Mouse (Mus musculus) cerebellum, adult 9-11 months (tissue): ENCODE measurements around the gene Borcs6.
"Not testable (repeated sequence)": the region's sequence is repeated elsewhere in the genome, so short reads cannot be mapped to it uniquely, and the experiment has no call there.

Experiments
- DNase-seq: peaks from one replicate; pipeline ENCODE4 v3.0.0; 2022

The Borcs6 gene

GRCm38 (mm10) chr11:69059357-69059974, at the start of gene Borcs6:
Gene Borcs6 (plus strand): TSS chr11:69059717.
- peak; percentile 99 for DNase-seq

DNA sequence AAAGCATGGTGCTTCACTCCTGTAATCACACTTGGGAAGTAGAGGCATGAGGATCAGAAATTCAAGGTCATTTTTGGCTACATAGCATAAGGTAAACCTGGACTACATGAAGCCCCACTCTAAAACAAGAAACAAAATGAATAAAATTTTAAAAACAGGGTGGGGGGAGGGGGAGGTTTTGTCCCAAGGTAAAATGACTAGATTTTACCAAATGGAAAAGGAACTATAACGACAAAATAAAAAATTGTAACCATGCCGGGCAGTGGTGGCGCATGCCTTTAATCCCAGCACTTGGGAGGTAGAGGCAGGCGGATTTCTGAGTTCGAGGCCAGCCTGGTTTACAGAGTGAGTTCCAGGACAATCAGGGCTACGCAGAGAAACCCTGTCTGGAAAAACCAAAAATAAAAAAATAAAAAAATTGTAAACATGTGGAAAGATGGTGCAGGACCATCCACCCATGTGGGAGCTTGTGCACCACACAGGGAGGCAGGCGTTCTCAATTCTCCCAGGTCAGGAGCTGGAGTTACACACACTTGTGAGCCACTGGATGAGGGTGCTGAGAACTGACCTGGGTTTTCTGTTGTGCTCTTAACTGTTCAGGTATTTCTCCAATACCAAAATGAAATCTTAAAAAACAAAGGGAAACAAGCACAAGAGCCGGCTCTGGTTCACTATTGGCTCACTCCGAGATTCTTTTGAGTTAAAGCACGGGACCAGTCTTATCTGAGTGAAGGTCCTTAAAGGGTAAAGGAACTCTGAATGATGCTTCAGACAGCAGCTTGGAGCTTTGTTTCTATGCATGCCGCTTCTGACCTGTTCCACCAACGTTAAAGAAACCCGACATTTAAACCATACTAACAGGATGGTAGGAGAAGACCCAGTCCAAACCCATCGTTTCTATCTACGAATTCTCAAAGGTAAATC, 48.9 kb upstream of the Borcs6 start:
- DNase-seq = no peak

GRCm38 (mm10) chr11:69011445-69011844, 48.1 kb upstream of the Borcs6 start:
- not testable (repeated sequence) for DNase-seq

DNA sequence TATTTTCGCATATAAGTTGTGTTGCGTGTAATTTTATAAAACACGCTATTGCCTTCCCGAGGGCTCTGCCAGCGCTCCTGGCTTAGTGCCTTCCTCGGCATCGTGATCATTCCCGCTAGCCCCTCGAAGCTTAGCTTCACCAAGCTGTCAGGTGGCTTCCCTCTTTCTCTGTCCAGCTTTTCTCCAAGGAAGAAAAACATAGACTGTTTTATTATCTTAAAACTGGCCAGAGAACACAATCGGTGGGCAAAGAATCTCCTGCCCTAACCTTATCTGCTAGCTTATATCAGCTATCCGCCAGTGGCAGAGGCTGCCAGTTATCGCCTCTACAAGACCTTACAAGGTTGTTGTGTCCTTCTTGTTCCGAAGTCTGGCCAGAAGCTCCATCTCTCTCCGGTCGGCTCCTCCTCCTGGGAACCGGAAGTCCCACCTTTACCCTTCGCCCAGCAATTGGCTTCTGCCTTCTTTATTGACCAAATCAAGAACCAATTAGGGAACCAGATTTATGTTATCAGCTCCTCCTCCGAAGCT, 47.4 kb upstream of the Borcs6 start:
- peak; percentile 93 for DNase-seq

GRCm38 (mm10) chr11:69015644-69016441, 43.7 kb upstream of the Borcs6 start, which contains the start of gene Ctc1:
Gene Ctc1 (plus strand): TSS chr11:69015911.
- peak; percentile 92 for DNase-seq

DNA sequence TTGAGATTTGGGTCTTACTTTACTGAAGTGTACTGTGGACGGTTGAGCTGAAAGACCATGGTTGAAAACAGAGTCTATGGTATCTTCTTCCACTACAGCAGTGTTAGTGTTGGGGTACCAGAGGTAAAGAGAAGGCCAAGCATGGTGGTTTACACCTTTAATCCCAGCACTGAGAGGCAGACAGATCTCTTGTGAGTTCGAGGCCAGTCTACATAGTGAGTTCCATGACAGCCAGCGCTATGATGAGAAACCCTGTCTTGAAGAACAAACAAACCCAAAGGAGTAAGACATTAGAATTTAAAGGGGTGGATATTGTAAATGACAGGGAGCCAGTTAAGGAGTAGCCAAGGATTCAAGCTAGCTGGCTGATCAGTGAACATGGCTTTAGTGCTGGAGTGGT, 42.8 kb upstream of the Borcs6 start:
- no peak for DNase-seq

- no peak for DNase-seq
Measured at GRCm38 (mm10) chr11:69020691-69021090, 38.8 kb upstream of the Borcs6 start.

GRCm38 (mm10) chr11:69026562-69026961, 33.0 kb upstream of the Borcs6 start:
- DNase-seq = no peak

GRCm38 (mm10) chr11:69028805-69029204, 30.7 kb upstream of the Borcs6 start:
- no peak for DNase-seq

- DNase-seq = no peak
Measured at GRCm38 (mm10) chr11:69033552-69033951, 26.0 kb upstream of the Borcs6 start.

GRCm38 (mm10) chr11:69034585-69034984, 24.9 kb upstream of the Borcs6 start:
- peak; percentile 57 for DNase-seq

- DNase-seq = peak; percentile 64
Measured at GRCm38 (mm10) chr11:69035411-69035810, 24.1 kb upstream of the Borcs6 start.

GRCm38 (mm10) chr11:69035849-69036248, 23.7 kb upstream of the Borcs6 start:
- peak; percentile 93 for DNase-seq

GRCm38 (mm10) chr11:69036486-69037230, 22.9 kb upstream of the Borcs6 start:
- DNase-seq = peak; percentile 90

DNA sequence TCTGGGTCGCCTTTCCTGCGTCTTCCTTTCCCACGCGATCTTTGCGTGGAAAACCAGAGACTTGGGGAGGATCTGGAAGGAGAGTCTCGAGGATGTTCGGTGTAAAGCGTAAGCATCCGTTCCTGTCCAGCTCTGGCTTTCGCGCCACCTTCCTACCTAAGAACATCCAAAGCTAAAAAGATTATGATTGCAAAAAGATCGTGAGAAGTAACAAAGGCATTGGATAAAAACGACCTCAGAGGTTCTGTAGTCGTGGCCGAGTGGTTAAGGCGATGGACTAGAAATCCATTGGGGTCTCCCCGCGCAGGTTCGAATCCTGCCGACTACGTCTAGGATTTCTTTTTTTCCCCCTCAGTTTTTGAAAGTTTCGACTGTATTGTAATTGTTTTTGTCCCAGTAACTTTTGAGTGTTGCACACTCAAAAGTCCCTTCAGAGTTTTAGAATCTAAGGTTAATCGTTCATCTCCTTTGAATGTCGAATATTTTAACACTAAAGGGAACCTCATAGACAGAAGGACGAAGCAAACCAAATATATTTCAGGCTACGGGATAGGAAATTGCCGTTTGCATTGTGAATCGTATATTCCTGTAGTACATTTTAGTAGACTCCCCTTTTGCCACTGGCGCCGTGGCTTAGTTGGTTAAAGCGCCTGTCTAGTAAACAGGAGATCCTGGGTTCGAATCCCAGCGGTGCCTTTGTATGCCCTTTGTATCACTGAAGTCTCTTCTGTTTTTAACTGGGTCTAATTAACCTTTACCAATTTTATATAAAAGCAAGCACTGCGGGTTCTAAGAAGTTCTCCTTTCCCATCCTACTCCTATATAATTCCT, 22.1 kb upstream of the Borcs6 start:
- DNase-seq = peak; percentile 82

- peak; percentile 56 for DNase-seq
Measured at GRCm38 (mm10) chr11:69038173-69038572, 21.3 kb upstream of the Borcs6 start.

GRCm38 (mm10) chr11:69045531-69046394, 13.8 kb upstream of the Borcs6 start, which contains the start of gene Aurkb:
Gene Aurkb (plus strand): TSS chr11:69045647.
- peak; percentile 71 for DNase-seq

DNA sequence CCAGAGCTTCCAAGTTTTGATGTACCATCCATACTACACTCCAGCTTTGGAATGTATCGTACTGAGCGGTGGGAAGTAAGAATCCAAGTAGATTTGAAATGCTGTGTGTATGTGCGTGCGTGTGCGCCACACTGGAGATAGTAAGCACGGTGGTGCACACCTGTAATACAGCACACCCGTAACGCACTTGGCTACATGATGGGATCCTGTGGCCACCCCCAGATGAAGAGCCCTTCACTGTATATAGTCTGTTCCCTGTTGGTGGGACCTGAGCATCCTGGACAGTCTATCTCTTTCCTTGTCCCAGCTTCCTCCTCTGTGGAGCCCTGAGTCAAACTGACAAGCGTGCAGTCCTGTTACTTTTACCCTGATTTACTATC, 13.1 kb upstream of the Borcs6 start:
- no peak for DNase-seq

DNA sequence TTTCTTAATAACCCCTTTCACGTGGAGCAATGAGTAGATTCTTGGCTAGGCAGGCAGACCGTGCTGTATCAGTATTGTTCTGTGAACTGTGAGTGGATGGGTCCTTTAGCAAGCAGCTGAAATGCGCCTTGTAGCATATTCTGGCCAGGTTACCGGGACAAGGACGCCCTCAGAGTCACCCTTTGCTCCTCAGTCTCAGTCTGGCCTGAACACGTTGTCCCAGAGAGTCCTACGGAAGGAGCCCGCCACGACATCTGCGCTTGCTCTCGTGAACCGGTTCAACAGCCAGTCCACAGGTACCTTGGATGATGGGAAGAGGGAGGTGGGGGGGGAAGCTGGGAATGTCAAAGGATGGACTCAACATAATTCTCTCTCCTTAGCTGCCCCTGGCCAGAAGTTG, 11.9 kb upstream of the Borcs6 start:
- no peak for DNase-seq

GRCm38 (mm10) chr11:69048151-69048550, 11.4 kb upstream of the Borcs6 start:
- DNase-seq = no peak
